Mouse (Mus musculus) T-helper 17 cell (primary cell): ENCODE measurements at regions not wholly inside any gene's neighbourhood (a gene's known extent, or its start where the extent isn't known, plus 50 kb on each side); places are given as distances from the start of the nearest gene placed in this dataset.

Source experiments
- in situ Hi-C, 2 experiments: fragments of 300-600 bp; cut with MboI, MseI; formaldehyde crosslinking; loops; 1 replicate in 1 of 2; 2 replicates in 1 of 2; pipeline ENCODE4 v1.15.1; 2025; ENCODE audit warnings: high pct_unique_total_duplicates in 2 of 2

DNA sequence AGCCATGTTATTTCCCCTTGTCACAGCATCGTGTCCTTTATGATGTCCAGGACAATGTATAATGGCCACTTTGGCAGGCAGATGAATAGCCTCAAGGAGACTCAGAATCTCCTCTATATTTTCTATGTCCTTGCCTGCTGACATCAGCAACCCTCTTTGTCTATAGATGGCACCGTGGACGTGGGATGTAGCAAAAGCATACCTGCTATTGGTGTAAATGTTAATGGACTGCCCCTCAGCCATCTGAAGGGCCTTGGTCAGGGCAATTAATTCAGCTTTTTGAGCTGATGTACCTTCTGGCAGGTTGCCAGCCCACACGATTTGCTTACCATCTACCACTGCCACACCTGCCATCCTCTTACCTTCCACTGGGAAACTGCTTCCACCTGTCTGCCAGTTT, 124.2 kb downstream of the Obox7 start:
- in situ Hi-C loops: loop anchor here in 1 of 2 experiments (5.0 kb wide), 1 partner anchor 494 kb away; no protein-coding TSS in a partner anchor
